In the genomic region with DNA sequence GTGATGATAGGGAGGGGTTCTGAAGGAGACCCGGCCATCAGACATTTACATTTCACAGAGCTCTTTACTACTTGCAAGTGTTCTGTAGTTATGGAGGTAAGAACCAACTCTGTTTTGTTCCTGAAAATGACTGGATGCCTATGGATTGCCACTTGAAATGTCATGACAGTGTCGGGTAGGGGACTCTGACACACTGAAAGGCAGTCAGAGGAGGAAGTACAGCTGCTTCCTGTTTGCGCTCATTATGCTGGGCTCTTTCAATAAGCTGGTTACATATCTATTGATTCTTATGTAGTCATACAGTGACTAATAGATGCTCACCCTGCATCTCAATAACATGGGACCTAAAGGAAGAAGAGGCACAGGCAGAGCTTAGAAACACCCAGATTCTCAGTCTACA, we compare ENCODE assay signal across 17 mouse cellular contexts.
"Had no signal": no experiment of that assay in that cellular context is flagged by ENCODE, and none has a peak within 500 bp of the region (broad histone marks: within the 10 kb centered on the region; RNA-seq: fewer than 3 reads in every experiment).

No protein-coding gene starts in this region.

- H3K9ac ChIP-seq: liver, postnatal 0 days; lung, embryonic 15.5 days; midbrain, embryonic 13.5 days; midbrain, embryonic 15.5 days; neural tube, embryonic 12.5 days; stomach, embryonic 15.5 days had no signal

- H3K4me2 ChIP-seq: lung, embryonic 15.5 days; midbrain, embryonic 11.5 days; midbrain, embryonic 13.5 days; midbrain, embryonic 15.5 days; neural tube, embryonic 12.5 days; stomach, embryonic 15.5 days had no signal

- H3K27ac ChIP-seq: lung, embryonic 15.5 days; macrophage; midbrain, embryonic 13.5 days; midbrain, embryonic 15.5 days; neural tube, embryonic 12.5 days; stomach, embryonic 15.5 days; stomach, postnatal 0 days had no signal

- H3K27me3 ChIP-seq: lung, embryonic 15.5 days; megakaryocyte, embryonic 14.5 days; midbrain, embryonic 13.5 days; midbrain, embryonic 15.5 days; neural tube, embryonic 12.5 days; stomach, embryonic 15.5 days had no signal

- H3K36me3 ChIP-seq: lung, embryonic 15.5 days; midbrain, embryonic 13.5 days; midbrain, embryonic 15.5 days; neural tube, embryonic 12.5 days; stomach, embryonic 15.5 days had no signal

- H3K9me3 ChIP-seq: lung, embryonic 15.5 days; megakaryocyte, embryonic 14.5 days; midbrain, embryonic 13.5 days; midbrain, embryonic 15.5 days; neural tube, embryonic 12.5 days; stomach, embryonic 15.5 days had no signal

- DNase-seq: liver, postnatal 0 days; lung, postnatal 14 days; lung, postnatal 36 days; right cerebral cortex, postnatal 14 days; thymus, adult 2 months; thymus, postnatal 25 days; thymus, postnatal 4 days had no signal

- ATAC-seq: liver, postnatal 0 days; lung, postnatal 0 days; midbrain, embryonic 13.5 days; midbrain, embryonic 15.5 days had no signal

- H3K4me1 ChIP-seq: lung, embryonic 15.5 days; megakaryocyte, embryonic 14.5 days; midbrain, embryonic 15.5 days; neural tube, embryonic 12.5 days; stomach, embryonic 15.5 days had no signal

- H3K4me3 ChIP-seq: lung, embryonic 15.5 days; megakaryocyte, embryonic 14.5 days; midbrain, embryonic 13.5 days; midbrain, embryonic 15.5 days; neural tube, embryonic 12.5 days; stomach, embryonic 15.5 days had no signal
